Mouse (Mus musculus) MEL (cell line): ENCODE data around the gene Krt82. TPM values are rescaled to one million over a fixed set of nuclear protein-coding genes. Genes with fewer than 3 reads are reported as not detected.

Experiments
- DNase-seq: peaks from one replicate; pipeline ENCODE4 v3.0.0; 2011; ENCODE audit warnings: low read depth, low spot score
- H3K27ac ChIP-seq: 2 replicates; pipeline ENCODE4 v1.5.1; 2012; ENCODE audit warnings: low read depth, mild to moderate bottlenecking, control low read depth, low read length, moderate library complexity; ENCODE audit not compliant: control insufficient read depth
- H3K27me3 ChIP-seq, 2 experiments: fragments of 150-350 bp in 1 of 2; sonication (generic) in 1 of 2; 2 replicates each; pipeline ENCODE4 v1.6.1; 2012; ENCODE audit warnings: low read length in 2 of 2, mild to moderate bottlenecking in 2 of 2, improper control_type of control experiment in 1 of 2, moderate library complexity in 1 of 2; ENCODE audit not compliant: insufficient read depth in 2 of 2, control insufficient read depth in 1 of 2
- H3K36me3 ChIP-seq, 2 experiments: 2 replicates each; pipeline ENCODE4 v1.6.1; 2012 to 2014; ENCODE audit warnings: low read length in 2 of 2, improper control_type of control experiment in 1 of 2, inconsistent platforms in 1 of 2, mild to moderate bottlenecking in 1 of 2; ENCODE audit not compliant: insufficient read depth in 2 of 2, control insufficient read depth in 1 of 2
- H3K4me1 ChIP-seq, 2 experiments: fragments of 150-350 bp in 1 of 2; sonication (generic) in 1 of 2; 2 replicates each; pipeline ENCODE4 v1.6.1; 2012; ENCODE audit warnings: low read length in 2 of 2, improper control_type of control experiment in 1 of 2, mild to moderate bottlenecking in 1 of 2; ENCODE audit not compliant: insufficient read depth in 2 of 2, control insufficient read depth in 1 of 2
- H3K4me3 ChIP-seq, 2 experiments: fragments of 150-350 bp in 1 of 2; sonication (generic) in 1 of 2; 2 replicates each; pipeline ENCODE4 v1.5.1; 2012; ENCODE audit warnings: low read depth in 2 of 2, low read length in 2 of 2, mild to moderate bottlenecking in 2 of 2, moderate library complexity in 2 of 2, control low read depth in 1 of 2, improper control_type of control experiment in 1 of 2; ENCODE audit not compliant: control insufficient read depth in 1 of 2, insufficient read depth in 1 of 2
- H3K79me2 ChIP-seq: 2 replicates; pipeline ENCODE4 v1.6.1; 2012; ENCODE audit warnings: mild to moderate bottlenecking, low read length, moderate library complexity; ENCODE audit not compliant: control insufficient read depth, poor library complexity, insufficient read depth
- H3K9ac ChIP-seq: 2 replicates; pipeline ENCODE4 v1.6.1; 2012; ENCODE audit warnings: low read depth, mild to moderate bottlenecking, control low read depth, low read length, moderate library complexity; ENCODE audit not compliant: control insufficient read depth, poor library complexity, severe bottlenecking
- H3K9me3 ChIP-seq: fragments of 150-350 bp; sonication (generic); replicated peaks from 2 replicates; pipeline ENCODE4 v1.6.1; 2012; ENCODE audit warnings: mild to moderate bottlenecking, low read length, improper control_type of control experiment, moderate library complexity; ENCODE audit not compliant: insufficient read depth
- CHD2 ChIP-seq: IDR thresholded peaks from 2 replicates; pipeline ENCODE4 v1.6.1; 2011; ENCODE audit warnings: low read length, improper control_type of control experiment
- CTCF ChIP-seq, 3 experiments: IDR thresholded peaks in 2 of 3; conservative IDR thresholded peaks in 1 of 3; 2 replicates each; pipeline ENCODE4 v1.5.1; 2011 to 2012; ENCODE audit warnings: low read length in 3 of 3, low read depth in 2 of 3, mild to moderate bottlenecking in 2 of 3, improper control_type of control experiment in 1 of 3, inconsistent platforms in 1 of 3, mixed read lengths in 1 of 3, moderate library complexity in 1 of 3; ENCODE audit not compliant: control insufficient read depth in 1 of 3, insufficient read depth in 1 of 3, poor library complexity in 1 of 3, severe bottlenecking in 1 of 3
- ETS1 ChIP-seq: IDR thresholded peaks from 2 replicates; pipeline ENCODE4 v1.6.1; 2012; ENCODE audit warnings: low read depth, mild to moderate bottlenecking, inconsistent platforms, low read length, improper control_type of control experiment, moderate library complexity
- GABPA ChIP-seq: IDR thresholded peaks from 2 replicates; pipeline ENCODE4 v1.6.1; 2012; ENCODE audit warnings: low read depth, mild to moderate bottlenecking, inconsistent platforms, low read length, improper control_type of control experiment, moderate library complexity
- GATA1 ChIP-seq: IDR thresholded peaks from 2 replicates; pipeline ENCODE4 v1.6.1; 2011; ENCODE audit warnings: low read depth, low read length, improper control_type of control experiment
- MAFK ChIP-seq: IDR thresholded peaks from 2 replicates; pipeline ENCODE4 v1.6.1; 2011; ENCODE audit warnings: low read depth, mild to moderate bottlenecking, low read length, improper control_type of control experiment, borderline replicate concordance
- MAX ChIP-seq: IDR thresholded peaks from 2 replicates; pipeline ENCODE4 v1.6.1; 2011; ENCODE audit warnings: low read length, improper control_type of control experiment
- MAZ ChIP-seq: IDR thresholded peaks from 2 replicates; pipeline ENCODE4 v1.6.1; 2012; ENCODE audit warnings: low read depth, mild to moderate bottlenecking, inconsistent platforms, low read length, improper control_type of control experiment
- NELFE ChIP-seq: IDR thresholded peaks from 2 replicates; pipeline ENCODE4 v1.6.1; 2011; ENCODE audit warnings: low read depth, low read length, improper control_type of control experiment
- NRF1 ChIP-seq: IDR thresholded peaks from 2 replicates; pipeline ENCODE4 v1.6.1; 2014; ENCODE audit warnings: low read depth, mild to moderate bottlenecking, inconsistent platforms, low read length, improper control_type of control experiment, moderate library complexity; ENCODE audit not compliant: poor library complexity, insufficient read depth, severe bottlenecking
- POLR2A ChIP-seq, 2 experiments: IDR thresholded peaks; 2 replicates each; pipeline ENCODE4 v1.6.1; 2011 to 2012; ENCODE audit warnings: low read length in 2 of 2, mild to moderate bottlenecking in 2 of 2, control low read depth in 1 of 2, improper control_type of control experiment in 1 of 2, low read depth in 1 of 2, moderate library complexity in 1 of 2; ENCODE audit not compliant: control insufficient read depth in 1 of 2, insufficient read depth in 1 of 2, poor library complexity in 1 of 2
- RAD21 ChIP-seq: IDR thresholded peaks from 2 replicates; pipeline ENCODE4 v1.6.1; 2011; ENCODE audit warnings: mild to moderate bottlenecking, low read depth, low read length, improper control_type of control experiment
- RCOR1 ChIP-seq: IDR thresholded peaks from 2 replicates; pipeline ENCODE4 v1.6.1; 2012; ENCODE audit warnings: low read depth, mild to moderate bottlenecking, inconsistent platforms, low read length, improper control_type of control experiment
- SIN3A ChIP-seq: IDR thresholded peaks from 2 replicates; pipeline ENCODE4 v1.6.1; 2012; ENCODE audit warnings: low read length, improper control_type of control experiment, inconsistent platforms
- TBP ChIP-seq: IDR thresholded peaks from 2 replicates; pipeline ENCODE4 v1.8.0; 2011; ENCODE audit warnings: low read depth, low read length, improper control_type of control experiment
- TCF12 ChIP-seq: IDR thresholded peaks from 2 replicates; pipeline ENCODE4 v1.6.1; 2014; ENCODE audit warnings: low read depth, mild to moderate bottlenecking, inconsistent platforms, low read length, improper control_type of control experiment, moderate library complexity
- UBTF ChIP-seq: IDR thresholded peaks from 2 replicates; pipeline ENCODE4 v1.6.1; 2012; ENCODE audit warnings: low read depth, mild to moderate bottlenecking, inconsistent platforms, low read length, improper control_type of control experiment, moderate library complexity, borderline replicate concordance; ENCODE audit not compliant: insufficient read depth
- USF1 ChIP-seq: IDR thresholded peaks from 2 replicates; pipeline ENCODE4 v1.6.1; 2014; ENCODE audit warnings: low read depth, mild to moderate bottlenecking, inconsistent platforms, low read length, improper control_type of control experiment, moderate library complexity
- ZC3H11A ChIP-seq: IDR thresholded peaks from 2 replicates; pipeline ENCODE4 v1.6.1; 2012; ENCODE audit warnings: low read depth, mild to moderate bottlenecking, inconsistent platforms, low read length, improper control_type of control experiment
- ZKSCAN1 ChIP-seq: IDR thresholded peaks from 2 replicates; pipeline ENCODE4 v1.6.1; 2012; ENCODE audit warnings: low read depth, mild to moderate bottlenecking, inconsistent platforms, low read length, improper control_type of control experiment, moderate library complexity
- ZNF384 ChIP-seq: IDR thresholded peaks from 2 replicates; pipeline ENCODE4 v1.6.1; 2012; ENCODE audit warnings: low read depth, mild to moderate bottlenecking, inconsistent platforms, low read length, improper control_type of control experiment
- polyA plus RNA-seq, 2 experiments: library from polyadenylated mRNA; stranded (reverse) in 1 of 2; unstranded in 1 of 2; fragments of >175 nt in 1 of 2; fragments of >200 nt in 1 of 2; gene quantifications; 2 replicates each; pipeline versions ENCODE4 v1.2.1 to v1.2.4; 2012; ENCODE audit warnings: low replicate concordance in 2 of 2, low read depth in 1 of 2; ENCODE audit not compliant: insufficient read length in 2 of 2, insufficient read depth in 1 of 2, missing spikeins in 1 of 2
- total RNA-seq: library from RNA; depleted of rRNA; stranded (reverse); fragments of 300-350 nt; gene quantifications from 2 replicates; pipeline ENCODE4 v1.2.3, GENCODE M21; 2012

Gene Krt82
- total and polyA plus RNA-seq, 3 experiments = not detected

GRCm38 (mm10) chr15:101562850-101563249 lies 12.4 kb upstream of the Krt82 start, which contains the start of gene Krt90:
Gene Krt90 (minus strand): TSS chr15:101562950.
- Histone ChIP-seq H3K9ac (no peak within 1 kb of the TSS), H3K79me2 (no peaks in the 10 kb centered on the region), H3K27me3 (no peaks in the 10 kb centered on the region), H3K27ac (no peak within 1 kb of the TSS), H3K4me1 (no peaks in the 10 kb centered on the region), H3K4me3 (no peak within 1 kb of the TSS), H3K36me3 (no peaks in the 10 kb centered on the region), H3K9me3 (no peaks in the 10 kb centered on the region)
- TF ChIP-seq GATA1 (no peak), ZC3H11A (no peak), ZNF384 (no peak), ETS1 (no peak), UBTF (no peak), GABPA (no peak), MAZ (no peak), USF1 (no peak), NRF1 (no peak), CTCF (IDR thresholded peaks at IDR 0.05 in 2 of 3, conservative IDR thresholded peaks at IDR 0.05 in 1 of 3; ENCODE audit: control insufficient read depth in 1 of 3, insufficient read depth in 1 of 3, low read depth in 2 of 3, low read length in 3 of 3, poor library complexity in 1 of 3, severe bottlenecking in 1 of 3) (no peak), TCF12 (no peak), POLR2A (IDR thresholded peaks at IDR 0.05; ENCODE audit: control insufficient read depth in 1 of 2, insufficient read depth in 1 of 2, low read depth in 1 of 2, low read length in 2 of 2, poor library complexity in 1 of 2) (no peak), ZKSCAN1 (no peak), CHD2 (no peak)
- DNase-seq = no peak

GRCm38 (mm10) chr15:101558034-101558646 lies 7.7 kb upstream of the Krt82 start:
- Histone ChIP-seq H3K4me3 (no peak overlapping the region), H3K36me3 (no peaks in the 10 kb centered on the region), H3K27me3 (no peaks in the 10 kb centered on the region), H3K4me1 (no peaks in the 10 kb centered on the region), H3K27ac (no peak overlapping the region), H3K9ac (no peak overlapping the region), H3K79me2 (no peaks in the 10 kb centered on the region), H3K9me3 (no peaks in the 10 kb centered on the region; the same call in 1 of the 2 replicates)
- no peak for DNase-seq
- no peak for TF ChIP-seq RAD21
- no peak for TF ChIP-seq MAFK
- TF ChIP-seq CTCF (IDR thresholded peaks at IDR 0.05 in 2 of 3, conservative IDR thresholded peaks at IDR 0.05 in 1 of 3; ENCODE audit: control insufficient read depth in 1 of 3, insufficient read depth in 1 of 3, low read depth in 2 of 3, low read length in 3 of 3, poor library complexity in 1 of 3, severe bottlenecking in 1 of 3) = no peak
- TF ChIP-seq TBP = no peak
- no peak for TF ChIP-seq SIN3A
- TF ChIP-seq POLR2A (IDR thresholded peaks at IDR 0.05; ENCODE audit: control insufficient read depth in 1 of 2, insufficient read depth in 1 of 2, low read depth in 1 of 2, low read length in 2 of 2, poor library complexity in 1 of 2) = no peak
- TF ChIP-seq NELFE = no peak
- TF ChIP-seq RCOR1 = no peak
- TF ChIP-seq MAX = no peak
- no peak for TF ChIP-seq USF1
- TF ChIP-seq MAZ = no peak
